Mouse (Mus musculus) midbrain, embryonic 16.5 days (tissue): Measurements from ENCODE around the gene Gm31371. TPM values are rescaled to one million over a fixed set of nuclear protein-coding genes. Genes with fewer than 3 reads are reported as not detected.
"Not testable (repeated sequence)": the region's sequence is repeated elsewhere in the genome, so short reads cannot be mapped to it uniquely, and the experiment has no call there.

Experiments used
- ATAC-seq: fragments of 200-750 bp; cut with Nextera tagmentation; 2 replicates; pipeline ENCODE4 v1.8.0; 2017; ENCODE audit warnings: moderate TSS enrichment
- H3K27ac ChIP-seq: fragments of 300-500 bp; sonication (generic); 2 replicates; pipeline ENCODE4 v1.5.1; 2014; ENCODE audit warnings: mild to moderate bottlenecking, low read length, mixed read lengths
- H3K27me3 ChIP-seq: fragments of 300-500 bp; sonication (generic); 2 replicates; pipeline ENCODE4 v1.6.1; 2014; ENCODE audit warnings: low read depth, low read length, mixed read lengths; ENCODE audit not compliant: control insufficient read depth, insufficient read depth
- H3K36me3 ChIP-seq: fragments of 300-500 bp; sonication (generic); 2 replicates; pipeline ENCODE4 v1.6.1; 2014; ENCODE audit warnings: mild to moderate bottlenecking, low read length, moderate library complexity, mixed read lengths; ENCODE audit not compliant: control insufficient read depth, insufficient read depth
- H3K4me1 ChIP-seq: fragments of 300-500 bp; sonication (generic); 2 replicates; pipeline ENCODE4 v1.6.1; 2014; ENCODE audit warnings: mild to moderate bottlenecking, low read length, mixed read lengths; ENCODE audit not compliant: control insufficient read depth, insufficient read depth
- H3K4me2 ChIP-seq: fragments of 300-500 bp; sonication (generic); 2 replicates; pipeline ENCODE4 v1.6.1; 2014; ENCODE audit warnings: mild to moderate bottlenecking, low read length, mixed read lengths
- H3K4me3 ChIP-seq: fragments of 300-500 bp; sonication (generic); 2 replicates; pipeline ENCODE4 v1.5.1; 2014; ENCODE audit warnings: low read depth, mild to moderate bottlenecking, low read length, moderate library complexity, mixed read lengths
- H3K9ac ChIP-seq: fragments of 300-500 bp; sonication (generic); 2 replicates; pipeline ENCODE4 v1.6.1; 2014; ENCODE audit warnings: low read depth, low read length, mixed read lengths
- H3K9me3 ChIP-seq: fragments of 300-500 bp; sonication (generic); replicated peaks from 2 replicates; pipeline ENCODE4 v1.6.1; 2014; ENCODE audit warnings: mild to moderate bottlenecking, low read length, mixed read lengths; ENCODE audit not compliant: control insufficient read depth, poor library complexity, severe bottlenecking
- WGBS: fragments of 180-500 bp; shearing (Covaris S2); extraction: QIAGEN DNeasy Blood & Tissue Kit; methylation state at CpG from one replicate; pipeline ENCODE4 v1.1.7; 2014; 5-methylcytosine and 5-hydroxymethylcytosine counted together
- polyA plus RNA-seq: library from polyadenylated mRNA; unstranded; fragments of >200 nt; fragmentation: Nextera tagmentation; extraction: Ambion mirVana; gene quantifications from 2 replicates; pipeline ENCODE4 v1.2.1, GENCODE M21; 2015

Gm31371 gene
- not detected in 2 replicates for polyA plus RNA-seq

GRCm38 (mm10) chr8:19903092-19903491 lies at the start of gene Gm31371:
Gene Gm31371 (plus strand): TSS chr8:19903392.
- not testable (repeated sequence) for H3K4me1 ChIP-seq, ATAC-seq, H3K4me2 ChIP-seq, H3K9me3 ChIP-seq, H3K36me3 ChIP-seq, H3K4me3 ChIP-seq, H3K27ac ChIP-seq, H3K9ac ChIP-seq, H3K27me3 ChIP-seq
- WGBS: 83% methylated on average over 2 of the region's 4 CpGs

GRCm38 (mm10) chr8:19906425-19907055 lies 3.3 kb downstream of the Gm31371 start:
- not testable (repeated sequence) for H3K4me2 ChIP-seq, H3K36me3 ChIP-seq, H3K27ac ChIP-seq, H3K9ac ChIP-seq, H3K4me1 ChIP-seq, ATAC-seq, H3K9me3 ChIP-seq, H3K4me3 ChIP-seq, H3K27me3 ChIP-seq
- WGBS: 92% methylated on average over 7 of the region's 8 CpGs

GRCm38 (mm10) chr8:19908841-19909321 lies 5.7 kb downstream of the Gm31371 start:
- not testable (repeated sequence) for H3K4me2 ChIP-seq, H3K9ac ChIP-seq, H3K4me1 ChIP-seq, H3K27me3 ChIP-seq, H3K9me3 ChIP-seq, H3K36me3 ChIP-seq, ATAC-seq, H3K27ac ChIP-seq, H3K4me3 ChIP-seq
- WGBS: 80% methylated on average over 4 of the region's 6 CpGs

- 81% methylated on average over 2 of the region's 3 CpGs for WGBS
- not testable (repeated sequence) for H3K27ac ChIP-seq, H3K4me3 ChIP-seq
Observed at GRCm38 (mm10) chr8:19919086-19919485, 15.9 kb downstream of the Gm31371 start.

GRCm38 (mm10) chr8:19934274-19934673 lies 31.1 kb downstream of the Gm31371 start:
- not testable (repeated sequence) for H3K27me3 ChIP-seq, H3K36me3 ChIP-seq, H3K9ac ChIP-seq, H3K4me3 ChIP-seq, H3K4me2 ChIP-seq, H3K4me1 ChIP-seq, ATAC-seq, H3K9me3 ChIP-seq, H3K27ac ChIP-seq
- 100% methylated on average over 1 of the region's 6 CpGs for WGBS

More at GRCm38 (mm10) chr8:19919086-19919485, 15.9 kb downstream of the Gm31371 start:
- H3K9ac ChIP-seq, H3K36me3 ChIP-seq, ATAC-seq, H3K4me2 ChIP-seq, H3K9me3 ChIP-seq, H3K27me3 ChIP-seq, H3K4me1 ChIP-seq: not testable (repeated sequence)

GRCm38 (mm10) chr8:19935541-19936030 lies 32.4 kb downstream of the Gm31371 start:
- not testable (repeated sequence) for H3K4me1 ChIP-seq, ATAC-seq, H3K4me3 ChIP-seq, H3K27ac ChIP-seq, H3K4me2 ChIP-seq, H3K27me3 ChIP-seq, H3K9me3 ChIP-seq, H3K36me3 ChIP-seq, H3K9ac ChIP-seq
- WGBS: 54% methylated on average over 1 of the region's 2 CpGs

- Histone ChIP-seq H3K27me3 (no peaks in the 10 kb centered on the region), H3K36me3 (no peaks in the 10 kb centered on the region), H3K4me1 (no peaks in the 10 kb centered on the region), H3K9ac (no peak overlapping the region), H3K27ac (no peak overlapping the region), H3K4me3 (no peak overlapping the region), H3K9me3 (peaks cover 4% of the 10 kb centered on the region; the same call in 1 of the 2 replicates), H3K4me2 (no peak overlapping the region)
- 73% methylated on average over 2 of the region's 2 CpGs for WGBS
- no peak for ATAC-seq
Observed at GRCm38 (mm10) chr8:19960935-19961334, 57.7 kb downstream of the Gm31371 start.

- WGBS: 78% methylated on average over 2 of the region's 2 CpGs
- not testable (repeated sequence) for H3K27ac ChIP-seq, ATAC-seq
Observed at GRCm38 (mm10) chr8:19963766-19964165, 60.6 kb downstream of the Gm31371 start.

GRCm38 (mm10) chr8:19968151-19968550 lies 65.0 kb downstream of the Gm31371 start:
- H3K4me3 ChIP-seq, H3K9ac ChIP-seq, H3K9me3 ChIP-seq, H3K27me3 ChIP-seq, H3K4me2 ChIP-seq, H3K27ac ChIP-seq, ATAC-seq, H3K36me3 ChIP-seq, H3K4me1 ChIP-seq: not testable (repeated sequence)
- WGBS: 55% methylated on average over 2 of the region's 2 CpGs

More at GRCm38 (mm10) chr8:19963766-19964165, 60.6 kb downstream of the Gm31371 start:
- H3K27me3 ChIP-seq, H3K4me1 ChIP-seq, H3K9me3 ChIP-seq, H3K9ac ChIP-seq, H3K36me3 ChIP-seq, H3K4me3 ChIP-seq, H3K4me2 ChIP-seq: not testable (repeated sequence)
